In the genomic region with DNA sequence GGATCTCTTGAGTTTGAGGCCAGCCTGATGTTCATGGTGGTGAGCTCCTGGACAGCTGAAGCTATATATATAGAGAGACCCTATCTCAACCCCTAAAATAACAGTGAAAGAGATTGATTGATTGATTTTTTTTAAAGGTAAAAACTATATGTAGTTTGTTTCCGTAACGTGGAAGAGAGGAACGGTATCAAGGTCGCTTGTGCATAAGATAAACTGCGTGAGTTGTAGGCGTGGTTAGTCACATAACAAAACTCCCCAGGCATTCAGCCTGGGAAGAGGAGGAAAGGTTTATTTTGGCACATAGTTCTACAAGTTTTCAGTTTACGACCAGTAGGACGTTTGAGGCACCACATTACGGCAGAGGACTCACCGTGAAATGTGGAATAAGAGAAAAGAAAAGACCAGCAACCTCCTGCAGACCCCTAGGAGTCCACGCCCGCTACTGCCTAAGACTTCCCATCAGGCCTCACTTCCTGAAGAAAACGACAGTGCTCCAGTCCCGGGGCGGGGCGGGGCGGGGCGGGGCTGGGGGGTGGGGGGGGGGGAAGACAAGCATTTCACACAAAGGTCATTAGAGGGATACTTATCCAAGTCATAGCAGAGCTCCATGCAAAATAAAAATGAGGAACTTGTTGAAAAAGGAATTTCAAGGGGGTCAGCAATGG, we compare ENCODE assay signal across 12 mouse cellular contexts.
A peak's percentile ranks its signal among the peaks of the same experiment; 100 is the strongest.
DNase-seq lines count a peak whose midpoint lies in the region; ATAC-seq and TF ChIP-seq lines count a peak whose summit lies in the region.
"Had no signal": no experiment of that assay in that cellular context is flagged by ENCODE, and none has a peak within 500 bp of the region (broad histone marks: within the 10 kb centered on the region; RNA-seq: fewer than 3 reads in every experiment).

No protein-coding gene starts in this region.

- TF ChIP-seq CTCF in midbrain, postnatal 0 days (IDR thresholded peaks at IDR 0.05), result no peak

- no peak overlapping the region for H3K9ac ChIP-seq in midbrain, postnatal 0 days (replicated peaks; ENCODE audit: low read length, poor library complexity, severe bottlenecking)
- no peak overlapping the region for H3K9ac ChIP-seq in midbrain, embryonic 16.5 days (ENCODE audit: low read depth, low read length)
- no peak overlapping the region for H3K9ac ChIP-seq in liver, embryonic 11.5 days (ENCODE audit: low read depth, low read length)
- H3K9ac ChIP-seq: forebrain, postnatal 0 days; heart, embryonic 15.5 days; midbrain, embryonic 12.5 days had no signal

- no peak overlapping the region for H3K4me2 ChIP-seq in midbrain, postnatal 0 days (ENCODE audit: low read depth, low read length, poor library complexity, severe bottlenecking)
- H3K4me2 ChIP-seq in midbrain, embryonic 16.5 days (ENCODE audit: low read length), result no peak overlapping the region
- peak overlapping the region; percentile 52 for H3K4me2 ChIP-seq in liver, embryonic 11.5 days
- H3K4me2 ChIP-seq: heart, embryonic 15.5 days; midbrain, embryonic 12.5 days had no signal

- 43% methylated on average over 18 of the region's 18 CpGs for WGBS in heart, embryonic 10.5 days
- WGBS in midbrain, postnatal 0 days, result 76% methylated on average over 13 of the region's 18 CpGs
- 69% methylated on average over 14 of the region's 18 CpGs for WGBS in midbrain, embryonic 16.5 days
- 23% methylated on average over 17 of the region's 18 CpGs for WGBS in liver, embryonic 11.5 days

- no peak for DNase-seq in heart, embryonic 10.5 days (ENCODE audit: low spot score)
- no peak for DNase-seq in heart, postnatal 25 days (ENCODE audit: low spot score)
- DNase-seq in midbrain, postnatal 0 days (ENCODE audit: low spot score), result no peak
- no peak for DNase-seq in liver, embryonic 11.5 days (ENCODE audit: low spot score)
- DNase-seq in yolk sac, embryonic 10.5 days (ENCODE audit: low spot score), result peak; percentile 69
- DNase-seq in right cerebral cortex, postnatal 14 days, result no peak
- no peak for DNase-seq in layer of hippocampus, adult 18-20 months (ENCODE audit: low spot score in 2 of 2)
- DNase-seq: forebrain, postnatal 0 days; kidney, postnatal 36 days had no signal

- peaks cover 52% of the 10 kb centered on the region for H3K4me1 ChIP-seq in heart, embryonic 10.5 days
- no peaks in the 10 kb centered on the region for H3K4me1 ChIP-seq in midbrain, postnatal 0 days (ENCODE audit: insufficient read depth, low read length)
- 0 out of 2 replicates have a peak, but pooled peaks cover 2% of the 10 kb centered on the region for H3K4me1 ChIP-seq in midbrain, embryonic 16.5 days (ENCODE audit: control insufficient read depth, insufficient read depth, low read length)
- peaks cover 30% of the 10 kb centered on the region for H3K4me1 ChIP-seq in liver, embryonic 11.5 days (replicated peaks; ENCODE audit: control insufficient read depth, insufficient read depth, low read length)

- H3K36me3 ChIP-seq in heart, embryonic 10.5 days, result no peaks in the 10 kb centered on the region
- H3K36me3 ChIP-seq in midbrain, postnatal 0 days (ENCODE audit: insufficient read depth, low read length), result no peaks in the 10 kb centered on the region
- no peaks in the 10 kb centered on the region for H3K36me3 ChIP-seq in midbrain, embryonic 16.5 days (ENCODE audit: control insufficient read depth, insufficient read depth, low read length)
- no peaks in the 10 kb centered on the region for H3K36me3 ChIP-seq in liver, embryonic 11.5 days (ENCODE audit: control insufficient read depth, insufficient read depth, low read length)
- H3K36me3 ChIP-seq: heart, embryonic 15.5 days; midbrain, embryonic 12.5 days had no signal

- peak overlapping the region; percentile 12 for H3K27ac ChIP-seq in heart, embryonic 10.5 days
- peak overlapping the region; percentile 38; the same call in 1 of the 2 replicates for H3K27ac ChIP-seq in midbrain, postnatal 0 days (ENCODE audit: low read depth, low read length)
- no peak overlapping the region for H3K27ac ChIP-seq in midbrain, embryonic 16.5 days (ENCODE audit: low read length)
- H3K27ac ChIP-seq in liver, embryonic 11.5 days (ENCODE audit: low read depth, low read length), result 0 out of 2 replicates have a peak overlapping the region, but pooled peaks have one; percentile 8
- H3K27ac ChIP-seq: midbrain, embryonic 12.5 days had no signal

- no peaks in the 10 kb centered on the region for H3K9me3 ChIP-seq in heart, embryonic 10.5 days
- H3K9me3 ChIP-seq in midbrain, postnatal 0 days (ENCODE audit: low read length), result no peaks in the 10 kb centered on the region
- no peaks in the 10 kb centered on the region for H3K9me3 ChIP-seq in midbrain, embryonic 16.5 days (replicated peaks; ENCODE audit: control insufficient read depth, low read length, poor library complexity, severe bottlenecking)
- H3K9me3 ChIP-seq in liver, embryonic 11.5 days (ENCODE audit: control insufficient read depth, low read length), result no peaks in the 10 kb centered on the region
- H3K9me3 ChIP-seq: heart, embryonic 15.5 days; midbrain, embryonic 12.5 days had no signal

- intact Hi-C loops in heart, postnatal 25 days (cut with DNase I), result loop anchor here (5.0 kb wide), 1 partner anchor 194 kb away; no protein-coding TSS in a partner anchor

- H3K27me3 ChIP-seq in heart, embryonic 10.5 days (ENCODE audit: insufficient read depth, poor library complexity, severe bottlenecking), result no peaks in the 10 kb centered on the region
- no peaks in the 10 kb centered on the region for H3K27me3 ChIP-seq in midbrain, postnatal 0 days (ENCODE audit: insufficient read depth, low read length)
- no peaks in the 10 kb centered on the region for H3K27me3 ChIP-seq in midbrain, embryonic 16.5 days (ENCODE audit: control insufficient read depth, insufficient read depth, low read depth, low read length)
- no peaks in the 10 kb centered on the region for H3K27me3 ChIP-seq in liver, embryonic 11.5 days (replicated peaks; ENCODE audit: control insufficient read depth, insufficient read depth, low read length)
- H3K27me3 ChIP-seq: heart, embryonic 15.5 days; midbrain, embryonic 12.5 days had no signal

- H3K4me3 ChIP-seq in heart, embryonic 10.5 days, result no peak overlapping the region
- H3K4me3 ChIP-seq in midbrain, postnatal 0 days (ENCODE audit: low read depth, low read length), result no peak overlapping the region
- H3K4me3 ChIP-seq in midbrain, embryonic 16.5 days (ENCODE audit: low read depth, low read length), result no peak overlapping the region
- 0 out of 2 replicates have a peak overlapping the region, but pooled peaks have one; percentile 14 for H3K4me3 ChIP-seq in liver, embryonic 11.5 days (ENCODE audit: low read depth, low read length)
- H3K4me3 ChIP-seq: heart, embryonic 15.5 days; midbrain, embryonic 12.5 days had no signal

- ATAC-seq in midbrain, postnatal 0 days (ENCODE audit: low FRiP score), result no peak
- no peak for ATAC-seq in midbrain, embryonic 16.5 days
- peak; percentile 58 for ATAC-seq in liver, embryonic 11.5 days (replicated peaks; ENCODE audit: low FRiP score)
